Mouse (Mus musculus): ENCODE measurements at regions not wholly inside any gene's neighbourhood (a gene's known extent, or its start where the extent isn't known, plus 50 kb on each side); places are given as distances from the start of the nearest gene placed in this dataset.
A peak's percentile ranks its signal among the peaks of the same experiment; 100 is the strongest.

DNA sequence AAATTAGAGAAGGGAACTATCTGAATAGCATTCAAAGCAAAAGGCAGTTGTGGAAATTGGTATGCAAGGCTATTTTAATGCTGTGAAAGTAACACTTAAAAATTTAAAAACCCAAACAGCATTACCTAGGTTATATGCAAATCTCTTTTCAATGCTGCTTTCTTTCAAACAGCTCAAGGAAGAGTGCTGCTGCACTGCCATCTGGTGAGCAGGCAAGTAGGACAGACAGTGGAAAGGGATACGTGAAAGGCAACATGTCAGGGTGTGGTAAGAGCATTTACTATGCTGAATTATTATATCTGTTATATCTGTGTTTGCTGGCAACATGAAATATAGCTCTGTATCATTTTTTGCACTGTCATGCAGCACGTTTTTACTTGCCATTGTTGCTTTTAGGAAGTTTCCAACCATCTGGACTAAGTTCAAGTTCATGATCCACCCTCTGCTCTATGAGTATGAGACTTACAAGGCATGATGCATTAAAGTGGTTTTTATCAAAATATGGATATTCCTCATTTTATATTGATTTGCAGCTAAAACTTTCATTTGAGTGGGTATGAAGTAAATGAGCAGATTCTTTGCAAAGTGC is 1223.0 kb downstream of the Dnajb9 start:
- peak; percentile 45 for DNase-seq
- intact Hi-C loops (cut with DNase I): no loop called here

DNA sequence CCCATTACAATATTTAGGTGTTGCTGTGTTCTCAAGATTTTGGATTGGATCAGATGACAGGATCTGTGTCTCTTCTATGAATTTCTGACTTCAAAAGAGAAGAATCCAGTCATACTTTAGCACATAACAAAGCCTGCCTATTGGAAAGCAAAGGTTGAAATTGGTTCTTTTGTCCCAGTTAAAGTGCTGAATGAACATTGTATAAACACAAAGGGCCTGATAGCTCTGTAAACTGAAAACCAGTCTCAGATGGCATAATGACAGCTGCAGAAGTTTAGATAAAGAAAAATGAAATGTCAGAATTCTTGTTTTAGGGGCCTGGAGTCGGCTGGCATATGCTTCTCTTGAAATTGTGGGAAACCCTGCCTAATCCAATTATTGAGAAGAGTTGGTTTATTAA is 1223.6 kb downstream of the Dnajb9 start:
- no peak for DNase-seq

DNA sequence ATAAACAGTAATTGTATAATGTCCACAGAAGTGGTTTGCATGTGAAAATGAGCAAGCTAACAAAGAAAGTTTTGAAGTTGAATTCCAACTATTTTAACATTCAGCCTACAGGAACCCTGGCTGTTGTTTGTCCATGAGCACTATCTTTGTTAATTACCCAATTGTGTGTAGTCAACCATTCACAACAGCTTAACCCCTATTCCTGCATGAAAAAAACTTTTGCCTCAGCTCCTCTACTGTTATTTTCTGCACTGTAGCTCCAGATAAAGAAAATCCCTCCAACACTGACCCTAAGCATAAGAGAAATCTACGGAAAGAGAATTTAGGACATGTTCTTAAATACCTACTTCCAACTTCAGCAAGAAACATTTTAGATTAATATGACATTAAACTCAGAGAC is 1224.0 kb downstream of the Dnajb9 start:
- intact Hi-C loops (cut with DNase I): no loop called here
- DNase-seq: no peak

More for the DNA sequence above, 1223.6 kb downstream of the Dnajb9 start:
- intact Hi-C loops (cut with DNase I): no loop called here

DNA sequence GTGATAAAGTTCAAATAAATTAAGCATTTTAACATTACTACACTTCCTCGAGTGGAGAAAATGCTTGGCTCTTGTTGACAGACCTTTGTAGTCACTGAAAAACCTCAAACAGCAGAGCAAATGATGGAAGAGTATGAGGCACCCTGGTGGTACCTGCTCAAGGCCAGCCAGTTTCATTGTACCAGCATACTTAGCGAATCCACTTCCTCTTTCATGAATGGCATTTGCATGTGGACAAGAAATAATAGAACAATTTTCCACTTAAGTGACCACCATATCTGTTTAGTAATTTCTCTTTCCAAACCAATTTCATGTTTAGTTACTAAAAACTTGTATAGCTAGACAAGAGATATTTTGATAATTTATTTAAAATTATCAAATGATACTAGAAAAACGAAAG is 1231.3 kb downstream of the Dnajb9 start:
- intact Hi-C loops (cut with DNase I): no loop called here
- no peak for DNase-seq

DNA sequence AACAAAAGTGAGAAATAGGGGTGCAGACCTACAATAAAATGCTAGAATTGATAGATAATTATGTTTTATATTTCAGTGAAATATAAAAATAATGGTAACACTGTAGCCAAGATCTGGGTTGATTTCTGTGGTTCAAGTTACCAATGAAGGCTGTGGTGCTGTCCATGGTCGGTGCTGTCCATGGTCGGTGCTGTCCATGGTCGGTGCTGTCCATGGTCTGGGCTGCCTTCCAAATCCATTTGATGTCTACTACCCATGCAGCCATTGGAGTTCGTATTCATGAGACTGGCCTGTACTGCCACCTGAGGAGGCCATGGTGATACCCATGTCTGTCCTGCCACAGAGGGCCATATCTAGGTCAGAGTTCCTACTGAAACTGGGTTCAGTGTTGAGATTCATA is 1237.4 kb downstream of the Dnajb9 start:
- DNase-seq: no peak

DNA sequence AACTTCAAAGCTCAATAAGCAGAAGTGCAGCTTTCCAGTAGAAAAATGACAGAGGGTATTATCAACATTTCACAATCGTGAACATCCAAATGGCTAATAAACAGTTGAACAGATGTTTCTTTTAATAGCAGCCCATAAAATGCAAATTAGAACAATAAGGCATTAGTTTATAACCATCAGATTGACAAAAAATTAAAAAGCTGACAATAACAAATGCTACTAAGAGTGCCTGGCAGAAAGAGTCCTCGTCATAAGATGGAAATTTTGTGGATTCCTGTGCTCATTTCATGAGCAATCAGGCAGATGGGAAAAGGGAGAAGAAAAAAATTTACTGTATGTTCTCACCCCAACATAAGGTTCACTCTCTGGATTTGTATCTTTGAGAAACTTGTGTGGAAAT is 1248.6 kb downstream of the Dnajb9 start:
- no peak for DNase-seq
- intact Hi-C loops (cut with DNase I): no loop called here

More for the DNA sequence above, 1237.4 kb downstream of the Dnajb9 start:
- intact Hi-C loops (cut with DNase I): no loop called here

DNA sequence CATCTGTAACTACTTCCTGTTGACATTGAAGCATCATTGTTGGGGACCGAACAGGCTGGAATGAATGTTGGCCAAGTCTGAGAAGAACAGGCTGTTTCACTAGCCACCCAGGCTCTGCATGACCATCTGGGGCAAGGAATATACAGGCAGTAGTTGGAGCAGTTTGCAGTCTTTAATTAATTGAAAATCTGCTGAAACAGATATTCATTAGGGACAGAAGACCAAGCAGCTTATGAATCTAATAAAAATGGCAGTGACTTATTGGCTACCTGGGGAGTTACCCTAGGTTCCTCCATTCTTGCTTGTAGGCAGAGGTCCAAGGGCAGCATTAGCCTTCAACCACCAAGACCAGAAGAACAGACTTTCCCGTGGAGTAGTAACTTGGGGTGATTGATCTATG is 1262.2 kb downstream of the Dnajb9 start:
- intact Hi-C loops (cut with DNase I): no loop called here

DNA sequence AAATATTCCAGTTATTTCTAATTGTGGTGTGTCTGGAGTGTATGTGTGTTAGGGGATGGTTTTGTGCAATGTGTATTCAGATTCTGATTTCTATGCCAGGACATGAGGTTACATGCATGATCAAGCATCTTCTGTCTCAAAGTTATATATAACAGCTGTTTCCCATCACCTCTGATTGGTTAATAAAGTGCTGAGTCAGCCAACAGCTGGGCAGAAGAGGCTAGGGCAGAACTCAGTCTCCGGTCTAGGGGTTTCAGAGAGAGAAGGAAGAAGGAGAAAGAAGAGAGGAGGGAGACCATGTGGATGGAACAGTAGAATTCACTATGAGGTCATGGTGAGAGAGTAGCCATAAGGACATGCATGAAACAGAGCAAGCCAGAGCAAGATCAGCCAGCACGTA is 1295.8 kb downstream of the Dnajb9 start:
- intact Hi-C loops (cut with DNase I): no loop called here
- DNase-seq: no peak

More for the DNA sequence above, 1262.2 kb downstream of the Dnajb9 start:
- DNase-seq: peak; percentile 4

Measured in left cerebral cortex, postnatal 4 days (tissue).